Comparison of ENCODE assay signal across 20 mouse cellular contexts in genomic region chr5:105697886-105698285, GRCm38 (mm10). TPM values are rescaled to one million over a fixed set of nuclear protein-coding genes. Genes with fewer than 3 reads are reported as not detected.
DNase-seq lines count a peak whose midpoint lies in the region; ATAC-seq and TF ChIP-seq lines count a peak whose summit lies in the region.
"Had no signal": no experiment of that assay in that cellular context is flagged by ENCODE, and none has a peak within 500 bp of the region (broad histone marks: within the 10 kb centered on the region; RNA-seq: fewer than 3 reads in every experiment).

No protein-coding gene starts in this region.

- H3K36me3 ChIP-seq in lung, postnatal 0 days (ENCODE audit: insufficient read depth, low read length), result no peaks in the 10 kb centered on the region
- H3K36me3 ChIP-seq in ES-E14 (ENCODE audit: control insufficient read depth, insufficient read depth, low read length, poor library complexity, severe bottlenecking), result peaks cover 3% of the 10 kb centered on the region; the same call in 1 of the 2 replicates
- H3K36me3 ChIP-seq: embryonic facial prominence, embryonic 12.5 days; forebrain, embryonic 12.5 days; heart, embryonic 15.5 days; intestine, embryonic 15.5 days had no signal

- TF ChIP-seq CTCF in lung, postnatal 0 days (IDR thresholded peaks at IDR 0.05), result no peak

- no peaks in the 10 kb centered on the region for H3K27me3 ChIP-seq in lung, postnatal 0 days (replicated peaks; ENCODE audit: insufficient read depth, low read length)
- H3K27me3 ChIP-seq: forebrain, embryonic 12.5 days; heart, embryonic 15.5 days had no signal

- intact Hi-C loops in gastrocnemius, postnatal 14 days (cut with DNase I; ENCODE audit: low total_unique reads), result no loop called here

- no peak overlapping the region for H3K4me2 ChIP-seq in lung, postnatal 0 days (replicated peaks; ENCODE audit: low read depth, low read length)
- H3K4me2 ChIP-seq: heart, embryonic 11.5 days had no signal

- in situ Hi-C loops in ES-E14 (cut with MboI; ENCODE audit: low sequenced_read_pairs in 2 of 2, unreplicated experiment in 2 of 2), result loop anchor here in 1 of 2 experiments (25.0 kb wide), 1 partner anchor 164 kb away; no protein-coding TSS in a partner anchor

- DNase-seq in adrenal gland, postnatal 36 days, result peak; percentile 44
- no peak for DNase-seq in adrenal gland, postnatal 25 days
- DNase-seq in lung, postnatal 0 days (ENCODE audit: low spot score), result no peak
- no peak for DNase-seq in lung, postnatal 25 days (ENCODE audit: low spot score)
- no peak for DNase-seq in ES-E14 (ENCODE audit: low read depth, low spot score)
- DNase-seq in right cerebral cortex, postnatal 36 days (ENCODE audit: low spot score in 2 of 2), result no peak
- DNase-seq in gastrocnemius, postnatal 14 days, result no peak
- DNase-seq: adrenal gland, adult 8-10 months; B cell, adult 2 months; cerebellum, adult 11-12 months; gastrocnemius, postnatal 10 days; heart, adult 2 months had no signal

- WGBS in lung, postnatal 0 days, result 77% methylated on average over 3 of the region's 3 CpGs

- TF ChIP-seq EP300 in lung, postnatal 0 days (IDR thresholded peaks at IDR 0.05), result no peak

- no peak overlapping the region for H3K4me3 ChIP-seq in lung, postnatal 0 days (ENCODE audit: low read depth, low read length)
- H3K4me3 ChIP-seq in ES-E14 (ENCODE audit: insufficient read depth in 1 of 2, low read depth in 1 of 2, low read length in 2 of 2, poor library complexity in 1 of 2, severe bottlenecking in 1 of 2), result no peak overlapping the region
- H3K4me3 ChIP-seq: embryonic facial prominence, embryonic 12.5 days; forebrain, embryonic 12.5 days; heart, adult 2 months; heart, embryonic 15.5 days had no signal

- no peak for ATAC-seq in lung, postnatal 0 days
- ATAC-seq: CD4-positive, CD25-positive, alpha-beta regulatory T cell, adult 4 months; forebrain, embryonic 16.5 days; intestine, embryonic 15.5 days had no signal

- peak overlapping the region; percentile 97; the same call in 1 of the 2 replicates for H3K27ac ChIP-seq in lung, postnatal 0 days (ENCODE audit: low read length)
- H3K27ac ChIP-seq in ES-E14 (ENCODE audit: insufficient read depth, low read depth, low read length, poor library complexity, severe bottlenecking), result no peak overlapping the region; the same call in 1 of the 2 replicates
- H3K27ac ChIP-seq: embryonic facial prominence, embryonic 12.5 days; forebrain, embryonic 12.5 days; heart, embryonic 15.5 days; hindbrain, embryonic 14.5 days had no signal

- no peaks in the 10 kb centered on the region for H3K9me3 ChIP-seq in lung, postnatal 0 days (ENCODE audit: low read length)
- H3K9me3 ChIP-seq in ES-E14 (ENCODE audit: control insufficient read depth, insufficient read depth, low read depth, low read length), result no peaks in the 10 kb centered on the region
- H3K9me3 ChIP-seq: embryonic facial prominence, embryonic 12.5 days; forebrain, embryonic 12.5 days; heart, embryonic 15.5 days; intestine, embryonic 15.5 days had no signal

- no peak overlapping the region for H3K9ac ChIP-seq in lung, postnatal 0 days (replicated peaks; ENCODE audit: low read depth)
- H3K9ac ChIP-seq in ES-E14 (ENCODE audit: insufficient read depth, low read depth, low read length, poor library complexity, severe bottlenecking), result peak overlapping the region; percentile 26; the same call in 1 of the 2 replicates
- H3K9ac ChIP-seq: embryonic facial prominence, embryonic 12.5 days; forebrain, embryonic 12.5 days; heart, embryonic 15.5 days; hindbrain, embryonic 14.5 days; intestine, embryonic 15.5 days had no signal

- H3K4me1 ChIP-seq in lung, postnatal 0 days (ENCODE audit: insufficient read depth, low read depth, low read length), result peaks cover under 1% of the 10 kb centered on the region; the same call in 1 of the 2 replicates
- H3K4me1 ChIP-seq in ES-E14 (ENCODE audit: control insufficient read depth in 2 of 2, insufficient read depth in 2 of 2, low read length in 2 of 2, poor library complexity in 1 of 2), result peaks cover 0 to 7% of the 10 kb centered on the region in 2 experiments; a peak in 2 of 4 replicates

TF ChIP-seq in ES-E14, 5 proteins besides CTCF, POLR2A, EP300 and RAD21:
- TF ChIP-seq ZC3H11A (IDR thresholded peaks at IDR 0.05; ENCODE audit: borderline replicate concordance, low read depth, low read length) (no peak), MAFK (IDR thresholded peaks at IDR 0.05; ENCODE audit: insufficient read depth, low read depth, low read length) (no peak), HCFC1 (IDR thresholded peaks at IDR 0.05; ENCODE audit: borderline replicate concordance, insufficient read depth, low read length) (no peak), CHD2 (IDR thresholded peaks at IDR 0.05; ENCODE audit: low read depth, low read length) (no peak), ZNF384 (IDR thresholded peaks at IDR 0.05; ENCODE audit: low read depth, low read length) (no peak)

RNA-seq across cellular contexts. Expression of gene Lrrc8d, which starts 1.9 kb away (rescaled TPM):
- total RNA-seq in adrenal gland, postnatal 36 days (2021), result 100 to 1,000 TPM in 1 of 2 experiments, 10 to 100 TPM in 1; 97.8 to 115 TPM
- total RNA-seq in adrenal gland, postnatal 25 days (2021), result 99.7 and 124 TPM in 2 replicates
- 20.5 and 23.2 TPM in 2 replicates for polyA plus RNA-seq in lung, postnatal 0 days (2015; fragmentation: Nextera tagmentation; extraction: Ambion mirVana)
- total RNA-seq in ES-E14 (2012; rRNA removed), result 23.2 and 40.5 TPM in 2 replicates
- total RNA-seq in gastrocnemius, postnatal 14 days (2021), result 1 to 10 TPM; 8.0 to 8.5 TPM

Comparison
In these comparisons a context has a peak if more than half of its experiments do, and no peak if none do; other contexts are left out.
1. DNase-seq: peak in adrenal gland, postnatal 36 days (2 of 2); none in adrenal gland, postnatal 25 days (single experiment), lung, postnatal 0 days (single experiment), lung, postnatal 25 days (single experiment), ES-E14 (single experiment), right cerebral cortex, postnatal 36 days (0 of 2) and gastrocnemius, postnatal 14 days (single experiment).